Mouse (Mus musculus): ENCODE data around the gene Ranbp6.

The Ranbp6 gene

GRCm38 (mm10) chr19:29805917-29806785 is 6.6 kb downstream of the Ranbp6 start, which contains the start of gene 9930021J03Rik:
TSS of gene 9930021J03Rik (minus strand) at chr19:29805989.
- peak; percentile 97 for DNase-seq (ENCODE audit: low spot score)

- DNase-seq (ENCODE audit: low spot score) = peak; percentile 71
These were observed 7.5 kb downstream of the Ranbp6 start for GRCm38 (mm10) chr19:29805101-29805916.

- no peak for DNase-seq (ENCODE audit: low spot score)
These were observed 8.8 kb downstream of the Ranbp6 start for GRCm38 (mm10) chr19:29803946-29804345.

- DNase-seq (ENCODE audit: low spot score) = no peak
These were observed 15.4 kb downstream of the Ranbp6 start for GRCm38 (mm10) chr19:29797371-29797770.

GRCm38 (mm10) chr19:29787997-29788396 is 24.8 kb downstream of the Ranbp6 start:
- DNase-seq (ENCODE audit: low spot score) = no peak

GRCm38 (mm10) chr19:29782914-29783313 is 29.9 kb downstream of the Ranbp6 start:
- no peak for DNase-seq (ENCODE audit: low spot score)

Measured in MN1 (cell line).